Mouse (Mus musculus) lung, postnatal 0 days (tissue): ENCODE measurements at regions not wholly inside any gene's neighbourhood (a gene's known extent, or its start where the extent isn't known, plus 50 kb on each side); places are given as distances from the start of the nearest gene placed in this dataset.

Experiments
- CTCF ChIP-seq: IDR thresholded peaks from 2 replicates; pipeline ENCODE4 v1.5.1; 2016; ENCODE audit warnings: antibody characterized with exemption, mild to moderate bottlenecking
- EP300 ChIP-seq: IDR thresholded peaks from 2 replicates; pipeline ENCODE4 v1.6.1; 2016; ENCODE audit warnings: antibody characterized with exemption, mild to moderate bottlenecking, control low read depth

GRCm38 (mm10) chr4:100045164-100045906 is 50.3 kb upstream of the Ror1 start:
- TF ChIP-seq CTCF = no peak
- TF ChIP-seq EP300 = no peak
